Mouse (Mus musculus) ES-Bruce4 (cell line): ENCODE results near the gene Zfp512b. TPM values are rescaled to one million over a fixed set of nuclear protein-coding genes. Genes with fewer than 3 reads are reported as not detected.

Source experiments
- H3K27ac ChIP-seq: 2 replicates; pipeline ENCODE4 v1.5.1; 2012; ENCODE audit warnings: low read length, inconsistent platforms; ENCODE audit not compliant: insufficient read depth
- H3K27me3 ChIP-seq: 2 replicates; pipeline ENCODE4 v1.6.1; 2012; ENCODE audit warnings: mild to moderate bottlenecking, low read length, inconsistent platforms; ENCODE audit not compliant: control insufficient read depth, poor library complexity, insufficient read depth, severe bottlenecking
- H3K36me3 ChIP-seq: 2 replicates; pipeline ENCODE4 v1.6.1; 2012; ENCODE audit warnings: inconsistent platforms, mild to moderate bottlenecking, low read length, moderate library complexity; ENCODE audit not compliant: control insufficient read depth, poor library complexity, insufficient read depth, severe bottlenecking
- H3K4me1 ChIP-seq: one replicate; pipeline ENCODE4 v1.8.1; 2011; ENCODE audit warnings: low read length; ENCODE audit not compliant: control insufficient read depth, insufficient read depth
- H3K4me3 ChIP-seq: 2 replicates; pipeline ENCODE4 v1.5.1; 2011; ENCODE audit warnings: low read depth, mild to moderate bottlenecking, low read length
- H3K9ac ChIP-seq: 2 replicates; pipeline ENCODE4 v1.6.1; 2012; ENCODE audit warnings: low read depth, mild to moderate bottlenecking, inconsistent platforms; ENCODE audit not compliant: poor library complexity, severe bottlenecking
- H3K9me3 ChIP-seq: replicated peaks from 2 replicates; pipeline ENCODE4 v1.6.1; 2012; ENCODE audit warnings: mild to moderate bottlenecking, low read length, inconsistent platforms; ENCODE audit not compliant: control insufficient read depth, poor library complexity, insufficient read depth, severe bottlenecking
- CTCF ChIP-seq: IDR thresholded peaks from one replicate; pipeline ENCODE4 v1.8.1; 2011; ENCODE audit warnings: low read depth, low read length
- EP300 ChIP-seq: IDR thresholded peaks from 2 replicates; pipeline ENCODE4 v1.6.1; 2011; ENCODE audit warnings: low read depth, low read length; ENCODE audit not compliant: insufficient read depth
- POLR2A ChIP-seq: IDR thresholded peaks from one replicate; pipeline ENCODE4 v1.8.1; 2011; ENCODE audit warnings: low read length; ENCODE audit not compliant: insufficient read depth
- polyA plus RNA-seq: library from polyadenylated mRNA; stranded (reverse); fragments of >200 nt; gene quantifications from 2 replicates; pipeline ENCODE4 v1.2.4, GENCODE M21; 2011; ENCODE audit warnings: low read depth; ENCODE audit not compliant: missing spikeins, insufficient read depth, insufficient read length

Gene Zfp512b
- polyA plus RNA-seq, 1 experiment: 14.6 TPM

DNA sequence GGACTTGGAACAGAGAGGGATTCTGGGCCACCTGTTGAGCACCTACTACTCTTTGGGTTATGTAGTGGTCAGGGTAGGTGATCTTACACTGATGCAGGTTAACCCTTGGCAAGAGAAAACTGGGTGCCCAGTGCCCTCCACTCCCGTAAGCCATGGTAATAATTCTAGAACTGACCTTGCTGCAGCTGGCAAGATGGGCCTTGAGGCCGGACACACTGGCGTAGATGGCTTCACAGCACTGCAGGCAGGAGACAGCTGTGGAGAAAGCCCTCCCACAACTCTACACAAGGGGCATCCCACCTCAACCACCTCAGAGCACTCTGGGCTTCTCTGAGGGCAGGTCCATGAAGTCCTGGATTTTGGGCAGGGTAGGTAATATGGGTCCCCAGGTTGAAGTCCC is 6.5 kb downstream of the Zfp512b start:
- no peak overlapping the region for H3K4me3 ChIP-seq
- H3K4me1 ChIP-seq: no peaks in the 10 kb centered on the region
- H3K9me3 ChIP-seq: no peaks in the 10 kb centered on the region
- no peak overlapping the region for H3K9ac ChIP-seq
- TF ChIP-seq CTCF (no peak), EP300 (no peak), POLR2A (no peak)
- no peaks in the 10 kb centered on the region for H3K27me3 ChIP-seq
- H3K36me3 ChIP-seq: peaks cover 8% of the 10 kb centered on the region; the same call in 1 of the 2 replicates
- no peak overlapping the region for H3K27ac ChIP-seq

DNA sequence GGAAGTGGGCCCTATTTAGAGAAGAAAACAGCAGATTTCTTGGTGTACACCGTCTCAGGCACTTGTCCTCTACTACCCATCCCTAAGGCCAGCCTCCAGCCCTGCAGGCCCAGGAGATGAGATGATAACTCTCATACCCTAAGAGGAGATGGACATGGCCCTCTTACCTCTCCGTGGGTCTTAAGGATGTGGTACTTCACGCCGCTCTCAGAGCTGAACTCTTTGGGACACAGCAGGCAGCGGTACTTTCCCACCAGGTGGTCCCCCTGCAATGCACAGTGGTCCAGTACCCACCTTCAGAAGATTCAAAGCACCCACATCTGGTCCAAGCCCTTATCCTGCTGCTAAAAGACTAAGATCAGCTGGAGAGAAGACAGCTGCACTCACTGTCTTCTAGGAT is 7.1 kb downstream of the Zfp512b start:
- H3K4me3 ChIP-seq: no peak overlapping the region
- no peak overlapping the region for H3K27ac ChIP-seq
- no peaks in the 10 kb centered on the region for H3K27me3 ChIP-seq
- peaks cover 8% of the 10 kb centered on the region; the same call in 1 of the 2 replicates for H3K36me3 ChIP-seq
- H3K9ac ChIP-seq: no peak overlapping the region
- H3K4me1 ChIP-seq: no peaks in the 10 kb centered on the region
- no peak for TF ChIP-seq EP300
- no peak for TF ChIP-seq CTCF
- no peak for TF ChIP-seq POLR2A
- no peaks in the 10 kb centered on the region for H3K9me3 ChIP-seq

DNA sequence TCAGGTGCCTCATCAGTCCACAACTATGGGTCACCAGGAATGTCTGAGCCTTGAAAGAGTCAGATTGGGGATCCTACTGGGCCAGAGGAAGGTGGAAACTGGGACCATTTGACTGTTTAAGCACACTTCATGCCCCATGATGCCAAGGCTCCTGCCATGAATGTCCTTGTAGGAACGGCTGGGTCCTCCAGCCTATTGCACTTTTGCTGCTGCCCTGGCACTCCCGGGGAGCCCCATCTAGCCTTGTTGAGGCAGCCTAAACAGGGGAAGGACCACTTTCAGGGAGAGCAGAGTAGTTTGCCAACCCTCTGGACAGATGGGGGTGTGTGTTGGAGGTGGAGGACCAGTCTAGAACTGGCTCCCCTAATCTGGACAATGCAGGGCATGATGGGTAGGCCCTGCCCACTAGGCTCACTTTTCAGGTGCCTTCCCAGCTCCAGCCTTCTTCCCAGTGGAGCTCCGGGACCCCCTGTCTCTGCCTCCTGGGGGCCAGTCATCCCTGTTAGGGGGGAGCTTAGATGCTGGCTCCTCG is 8.1 kb downstream of the Zfp512b start, which contains the start of gene Uckl1:
Gene Uckl1 (minus strand): TSS at position 482 of the 532 bp plus-strand sequence.
- Histone ChIP-seq H3K4me3 (no peak within 1 kb of the TSS), H3K9me3 (no peaks in the 10 kb centered on the region), H3K27me3 (no peaks in the 10 kb centered on the region), H3K9ac (no peak within 1 kb of the TSS), H3K36me3 (peaks cover 6% of the 10 kb centered on the region; the same call in 1 of the 2 replicates), H3K27ac (no peak within 1 kb of the TSS), H3K4me1 (no peaks in the 10 kb centered on the region)
- TF ChIP-seq POLR2A: no peak
- no peak for TF ChIP-seq CTCF

DNA sequence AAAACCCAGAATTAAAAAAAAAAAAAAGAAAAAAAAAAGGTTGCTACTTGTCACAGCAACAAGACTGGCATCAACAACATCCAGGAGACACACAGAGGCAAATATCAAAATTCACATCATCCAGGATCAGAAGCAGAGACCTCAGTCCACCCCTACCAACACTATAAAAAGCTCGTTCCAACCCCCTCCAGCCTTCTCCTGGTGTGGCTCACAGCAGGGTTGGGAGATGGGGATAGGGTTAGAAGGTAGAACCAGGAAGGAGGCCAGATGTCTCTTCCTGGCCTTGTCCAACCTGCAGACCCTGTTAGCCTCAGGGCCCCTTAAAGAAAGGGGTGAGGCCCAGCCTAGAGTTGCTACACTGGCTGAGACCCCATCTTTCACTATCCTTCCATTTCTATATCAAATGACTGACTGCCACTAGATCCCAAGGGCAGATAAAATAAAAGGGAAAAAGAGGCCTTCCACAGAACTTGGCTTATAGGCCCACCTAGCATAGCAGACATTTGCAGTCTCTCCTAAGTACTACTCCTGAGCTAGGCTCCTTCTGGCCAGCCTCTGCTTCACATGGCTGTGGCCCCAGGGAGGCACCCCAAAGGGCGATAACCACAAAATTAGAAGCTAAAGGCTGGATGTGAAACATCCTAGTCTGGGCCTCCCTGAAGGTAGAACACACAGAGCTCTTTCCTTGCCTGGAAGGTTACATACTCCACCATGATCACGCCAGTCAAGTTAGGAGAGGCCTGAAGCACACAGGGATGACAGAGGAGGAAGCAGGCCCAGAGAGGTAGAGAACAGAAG is 8.9 kb downstream of the Zfp512b start:
- Histone ChIP-seq H3K36me3 (peaks cover 6% of the 10 kb centered on the region; the same call in 1 of the 2 replicates), H3K9me3 (no peaks in the 10 kb centered on the region), H3K4me3 (no peak overlapping the region), H3K27me3 (no peaks in the 10 kb centered on the region), H3K4me1 (no peaks in the 10 kb centered on the region), H3K9ac (no peak overlapping the region), H3K27ac (no peak overlapping the region)
- TF ChIP-seq EP300 (no peak), CTCF (no peak), POLR2A (no peak)

DNA sequence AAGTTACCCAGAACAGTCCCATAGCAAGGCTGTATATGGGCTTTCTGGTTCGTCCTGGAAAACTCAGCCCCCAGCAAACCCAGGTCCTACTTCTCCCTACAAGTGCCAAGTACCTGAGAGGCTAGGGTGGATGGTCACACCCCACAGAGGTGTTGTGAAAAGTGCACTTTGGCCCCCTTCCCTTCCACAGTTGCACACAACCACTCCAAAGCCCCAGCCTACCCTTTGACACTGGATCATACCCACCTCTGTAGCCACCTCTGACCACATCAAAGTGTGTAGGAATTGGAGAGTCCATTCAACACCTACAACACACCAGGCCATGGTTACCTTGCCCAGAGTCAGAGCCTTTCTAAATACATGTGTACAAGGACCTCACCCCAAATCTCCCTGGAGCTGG is 9.7 kb downstream of the Zfp512b start:
- Histone ChIP-seq H3K27ac (no peak overlapping the region), H3K36me3 (peaks cover 6% of the 10 kb centered on the region; the same call in 1 of the 2 replicates), H3K9me3 (no peaks in the 10 kb centered on the region), H3K4me3 (no peak overlapping the region), H3K27me3 (no peaks in the 10 kb centered on the region), H3K4me1 (no peaks in the 10 kb centered on the region), H3K9ac (no peak overlapping the region)
- TF ChIP-seq POLR2A (no peak), CTCF (no peak), EP300 (no peak)

DNA sequence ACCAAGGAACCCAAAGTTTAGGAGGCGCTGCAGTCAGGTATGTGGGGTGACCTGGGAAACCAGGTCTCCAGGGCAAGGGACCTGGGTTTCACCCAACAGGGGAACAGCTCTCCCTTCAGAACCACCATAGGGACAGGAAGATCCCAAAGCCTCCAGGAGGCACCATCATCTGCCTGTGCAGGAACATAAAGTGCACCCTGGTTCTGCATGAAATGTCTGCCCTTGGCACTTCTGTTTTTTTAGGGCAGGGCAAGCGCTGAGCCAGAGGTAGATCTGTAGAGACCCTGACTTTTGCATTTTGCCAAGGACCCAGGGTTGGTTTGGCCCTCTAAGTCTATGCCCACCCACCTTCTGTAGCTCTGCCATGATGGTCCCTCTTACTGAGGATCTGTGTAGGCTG is 10.2 kb downstream of the Zfp512b start:
- H3K27me3 ChIP-seq: no peaks in the 10 kb centered on the region
- H3K9me3 ChIP-seq: no peaks in the 10 kb centered on the region
- no peak overlapping the region; the same call in 1 of the 2 replicates for H3K9ac ChIP-seq
- H3K27ac ChIP-seq: no peak overlapping the region
- no peaks in the 10 kb centered on the region for H3K4me1 ChIP-seq
- peaks cover 6% of the 10 kb centered on the region; the same call in 1 of the 2 replicates for H3K36me3 ChIP-seq
- H3K4me3 ChIP-seq: no peak overlapping the region
- TF ChIP-seq EP300 (no peak), CTCF (no peak)
